Mouse (Mus musculus): Measurements from ENCODE around the gene Gpat2. TPM values are rescaled to one million over a fixed set of nuclear protein-coding genes. Genes with fewer than 3 reads are reported as not detected.

Gpat2 gene
- polyA plus RNA-seq, 1 experiment from 2014 or later = 0.12 TPM

GRCm38 (mm10) chr2:127470661-127471060, 45.7 kb downstream of the Gpat2 start:
- 74% methylated on average over 10 of the region's 10 CpGs for WGBS
- H3K36me3 ChIP-seq (ENCODE audit: insufficient read depth, low read length) = no peaks in the 10 kb centered on the region
- H3K9ac ChIP-seq (ENCODE audit: low read depth, low read length) = no peak overlapping the region
- ATAC-seq (replicated peaks; ENCODE audit: low FRiP score, low read depth) (no peak), DNase-seq (ENCODE audit: low spot score) (no peak)
- H3K4me1 ChIP-seq (replicated peaks; ENCODE audit: insufficient read depth, low read length) = no peaks in the 10 kb centered on the region
- no peak for TF ChIP-seq CTCF (IDR thresholded peaks at IDR 0.05; ENCODE audit: low read depth)
- H3K9me3 ChIP-seq (replicated peaks; ENCODE audit: low read length) = no peaks in the 10 kb centered on the region
- no peak overlapping the region for H3K27ac ChIP-seq
- H3K4me3 ChIP-seq (replicated peaks; ENCODE audit: low read depth, low read length) = no peak overlapping the region
- no peaks in the 10 kb centered on the region for H3K27me3 ChIP-seq (ENCODE audit: insufficient read depth, low read length)
- H3K4me2 ChIP-seq (ENCODE audit: low read length) = no peak overlapping the region

- Histone ChIP-seq H3K9me3 (replicated peaks; ENCODE audit: low read length) (no peaks in the 10 kb centered on the region), H3K4me2 (ENCODE audit: low read length) (no peak overlapping the region), H3K27ac (no peak overlapping the region), H3K27me3 (ENCODE audit: insufficient read depth, low read length) (no peaks in the 10 kb centered on the region), H3K36me3 (ENCODE audit: insufficient read depth, low read length) (no peaks in the 10 kb centered on the region), H3K4me1 (replicated peaks; ENCODE audit: insufficient read depth, low read length) (no peaks in the 10 kb centered on the region), H3K4me3 (replicated peaks; ENCODE audit: low read depth, low read length) (no peak overlapping the region), H3K9ac (ENCODE audit: low read depth, low read length) (no peak overlapping the region)
- TF ChIP-seq CTCF (IDR thresholded peaks at IDR 0.05; ENCODE audit: low read depth) = no peak
- no peak for ATAC-seq (replicated peaks; ENCODE audit: low FRiP score, low read depth)
- DNase-seq (ENCODE audit: low spot score) = no peak
- 91% methylated on average over 8 of the region's 8 CpGs for WGBS
Observed at GRCm38 (mm10) chr2:127471281-127471680, 46.3 kb downstream of the Gpat2 start.

GRCm38 (mm10) chr2:127472279-127472678, 47.3 kb downstream of the Gpat2 start:
- Histone ChIP-seq H3K9ac (ENCODE audit: low read depth, low read length) (no peak overlapping the region), H3K27me3 (ENCODE audit: insufficient read depth, low read length) (no peaks in the 10 kb centered on the region), H3K4me2 (ENCODE audit: low read length) (no peak overlapping the region), H3K36me3 (ENCODE audit: insufficient read depth, low read length) (no peaks in the 10 kb centered on the region), H3K4me1 (replicated peaks; ENCODE audit: insufficient read depth, low read length) (no peaks in the 10 kb centered on the region), H3K9me3 (replicated peaks; ENCODE audit: low read length) (no peaks in the 10 kb centered on the region), H3K4me3 (replicated peaks; ENCODE audit: low read depth, low read length) (no peak overlapping the region), H3K27ac (no peak overlapping the region)
- WGBS = 67% methylated on average over 3 of the region's 3 CpGs
- no peak for TF ChIP-seq CTCF (IDR thresholded peaks at IDR 0.05; ENCODE audit: low read depth)
- ATAC-seq (replicated peaks; ENCODE audit: low FRiP score, low read depth) (no peak), DNase-seq (ENCODE audit: low spot score) (no peak)

- DNase-seq (ENCODE audit: low spot score) (no peak), ATAC-seq (replicated peaks; ENCODE audit: low FRiP score, low read depth) (no peak)
- no peak overlapping the region for H3K27ac ChIP-seq
- H3K4me2 ChIP-seq (ENCODE audit: low read length) = no peak overlapping the region
- peaks cover 11% of the 10 kb centered on the region; the same call in 1 of the 2 replicates for H3K4me1 ChIP-seq (replicated peaks; ENCODE audit: insufficient read depth, low read length)
- WGBS = 58% methylated on average over 4 of the region's 4 CpGs
- H3K9me3 ChIP-seq (replicated peaks; ENCODE audit: low read length) = no peaks in the 10 kb centered on the region
- no peak overlapping the region for H3K9ac ChIP-seq (ENCODE audit: low read depth, low read length)
- H3K36me3 ChIP-seq (ENCODE audit: insufficient read depth, low read length) = no peaks in the 10 kb centered on the region
- no peak for TF ChIP-seq CTCF (IDR thresholded peaks at IDR 0.05; ENCODE audit: low read depth)
- no peak overlapping the region for H3K4me3 ChIP-seq (replicated peaks; ENCODE audit: low read depth, low read length)
- H3K27me3 ChIP-seq (ENCODE audit: insufficient read depth, low read length) = peaks cover 37% of the 10 kb centered on the region
Observed at GRCm38 (mm10) chr2:127479210-127479609, 54.2 kb downstream of the Gpat2 start.

- no peak overlapping the region for H3K27ac ChIP-seq
- no peak overlapping the region for H3K4me2 ChIP-seq (ENCODE audit: low read length)
- TF ChIP-seq CTCF (IDR thresholded peaks at IDR 0.05; ENCODE audit: low read depth) = no peak
- peaks cover 17% of the 10 kb centered on the region; the same call in 1 of the 2 replicates for H3K4me1 ChIP-seq (replicated peaks; ENCODE audit: insufficient read depth, low read length)
- peaks cover 38% of the 10 kb centered on the region for H3K27me3 ChIP-seq (ENCODE audit: insufficient read depth, low read length)
- H3K4me3 ChIP-seq (replicated peaks; ENCODE audit: low read depth, low read length) = no peak overlapping the region
- H3K9ac ChIP-seq (ENCODE audit: low read depth, low read length) = no peak overlapping the region
- ATAC-seq (replicated peaks; ENCODE audit: low FRiP score, low read depth) (no peak), DNase-seq (ENCODE audit: low spot score) (no peak)
- no peaks in the 10 kb centered on the region for H3K9me3 ChIP-seq (replicated peaks; ENCODE audit: low read length)
- 55% methylated on average over 10 of the region's 10 CpGs for WGBS
- H3K36me3 ChIP-seq (ENCODE audit: insufficient read depth, low read length) = no peaks in the 10 kb centered on the region
Observed at GRCm38 (mm10) chr2:127479763-127480162, 54.8 kb downstream of the Gpat2 start.

GRCm38 (mm10) chr2:127481841-127482532, 57.0 kb downstream of the Gpat2 start:
- WGBS = under 1% methylated on average over 52 of the region's 59 CpGs
- DNase-seq (ENCODE audit: low spot score) (no peak), ATAC-seq (replicated peaks; ENCODE audit: low FRiP score, low read depth) (peak; percentile 9; the same call in 1 of the 2 replicates)
- peak overlapping the region; percentile 56 for H3K4me3 ChIP-seq (replicated peaks; ENCODE audit: low read depth, low read length)
- no peak overlapping the region for H3K27ac ChIP-seq
- no peak for TF ChIP-seq CTCF (IDR thresholded peaks at IDR 0.05; ENCODE audit: low read depth)
- H3K36me3 ChIP-seq (ENCODE audit: insufficient read depth, low read length) = no peaks in the 10 kb centered on the region
- H3K9ac ChIP-seq (ENCODE audit: low read depth, low read length) = peak overlapping the region; percentile 40
- no peaks in the 10 kb centered on the region for H3K9me3 ChIP-seq (replicated peaks; ENCODE audit: low read length)
- peaks cover 18% of the 10 kb centered on the region; the same call in 1 of the 2 replicates for H3K4me1 ChIP-seq (replicated peaks; ENCODE audit: insufficient read depth, low read length)
- H3K4me2 ChIP-seq (ENCODE audit: low read length) = peak overlapping the region; percentile 90
- H3K27me3 ChIP-seq (ENCODE audit: insufficient read depth, low read length) = peaks cover 38% of the 10 kb centered on the region

All from kidney, postnatal 0 days (tissue).